ENCODE assay signal across 19 mouse cellular contexts in the genomic region with DNA sequence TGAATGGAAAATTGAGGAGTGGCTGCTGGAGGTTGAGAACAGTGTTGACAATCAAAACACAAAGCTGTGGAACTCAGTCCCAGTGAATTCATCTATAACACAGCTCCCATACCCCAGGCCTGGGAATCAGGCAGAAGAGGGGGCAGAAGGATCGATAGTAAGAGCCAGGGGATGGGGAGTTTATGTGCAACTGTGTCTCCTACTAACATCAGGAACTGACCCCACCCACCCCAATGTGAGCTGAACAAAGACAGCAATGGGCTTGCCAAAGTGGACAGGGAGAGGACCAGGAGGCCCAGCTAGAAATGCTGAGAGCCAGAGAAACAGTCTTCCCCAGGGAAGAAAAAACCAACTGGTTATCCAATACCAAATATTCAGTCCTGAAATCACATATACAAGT. TPM values are rescaled to one million over a fixed set of nuclear protein-coding genes. Genes with fewer than 3 reads are reported as not detected.
DNase-seq lines count a peak whose midpoint lies in the region; ATAC-seq and TF ChIP-seq lines count a peak whose summit lies in the region.
"Had no signal": no experiment of that assay in that cellular context is flagged by ENCODE, and none has a peak within 500 bp of the region (broad histone marks: within the 10 kb centered on the region; RNA-seq: fewer than 3 reads in every experiment).

No protein-coding gene starts in this region.

- no peak overlapping the region for H3K9ac ChIP-seq in heart, adult 2 months (ENCODE audit: low read depth, low read length)
- H3K9ac ChIP-seq in kidney, embryonic 15.5 days = no peak overlapping the region
- H3K9ac ChIP-seq: embryonic facial prominence, embryonic 12.5 days; forebrain, embryonic 15.5 days; hindbrain, embryonic 13.5 days had no signal

- H3K79me2 ChIP-seq in heart, adult 2 months (replicated peaks; ENCODE audit: control insufficient read depth, insufficient read depth, low read length) = no peaks in the 10 kb centered on the region

- no peak overlapping the region for H3K4me2 ChIP-seq in kidney, embryonic 15.5 days
- H3K4me2 ChIP-seq: embryonic facial prominence, embryonic 12.5 days; forebrain, embryonic 15.5 days; heart, embryonic 11.5 days; hindbrain, embryonic 13.5 days had no signal

- H3K4me1 ChIP-seq in heart, adult 2 months (ENCODE audit: control insufficient read depth, insufficient read depth, low read length) = peaks cover 1% of the 10 kb centered on the region
- H3K4me1 ChIP-seq in kidney, embryonic 15.5 days = peaks cover 67% of the 10 kb centered on the region
- H3K4me1 ChIP-seq: forebrain, embryonic 15.5 days had no signal

- H3K27me3 ChIP-seq in heart, adult 2 months (ENCODE audit: control insufficient read depth, insufficient read depth, low read length) = no peaks in the 10 kb centered on the region
- no peaks in the 10 kb centered on the region for H3K27me3 ChIP-seq in kidney, embryonic 15.5 days
- H3K27me3 ChIP-seq: CH12.LX; embryonic facial prominence, embryonic 12.5 days; forebrain, embryonic 15.5 days; hindbrain, embryonic 13.5 days; Patski had no signal

- H3K27ac ChIP-seq in heart, adult 2 months = 0 out of 2 replicates have a peak overlapping the region, but pooled peaks have one; percentile 15
- peak overlapping the region; percentile 37 for H3K27ac ChIP-seq in kidney, embryonic 15.5 days
- H3K27ac ChIP-seq in left cerebral cortex, adult 2 months = peak overlapping the region; percentile 22
- H3K27ac ChIP-seq: embryonic facial prominence, embryonic 12.5 days; forebrain, embryonic 15.5 days had no signal

- H3K4me3 ChIP-seq in heart, adult 2 months = no peak overlapping the region
- H3K4me3 ChIP-seq in kidney, embryonic 15.5 days (replicated peaks) = no peak overlapping the region
- no peak overlapping the region for H3K4me3 ChIP-seq in left cerebral cortex, adult 2 months
- H3K4me3 ChIP-seq: embryonic facial prominence, embryonic 12.5 days; forebrain, embryonic 15.5 days; hindbrain, embryonic 13.5 days had no signal

- DNase-seq in heart, adult 2 months = peak in 1 of 2 experiments; percentile 23
- no peak for DNase-seq in heart, adult 18-20 months
- no peak for DNase-seq in kidney, postnatal 25 days
- no peak for DNase-seq in left cerebral cortex, adult 2 months (ENCODE audit: extremely low spot score in 1 of 2, low spot score in 2 of 2)
- DNase-seq in left cerebral cortex, adult 18-20 months (ENCODE audit: low spot score in 2 of 2) = no peak
- DNase-seq: adrenal gland, postnatal 14 days; cerebellum, adult 11-12 months; cerebellum, adult 9-10 months; cerebellum, postnatal 25 days; gastrocnemius, postnatal 10 days had no signal

- TF ChIP-seq POLR2A in heart, adult 2 months (IDR thresholded peaks at IDR 0.05; ENCODE audit: insufficient read depth, low read depth, low read length) = no peak

- no peak for ATAC-seq in kidney, embryonic 15.5 days (replicated peaks; ENCODE audit: low FRiP score)
- ATAC-seq: activated CD4-positive, CD25-positive, alpha-beta regulatory T cell, adult 4 months; forebrain, embryonic 15.5 days; hindbrain, postnatal 0 days; Patski had no signal

- no peak for TF ChIP-seq CTCF in heart, adult 2 months (IDR thresholded peaks at IDR 0.05)
- TF ChIP-seq CTCF in left cerebral cortex, adult 2 months (IDR thresholded peaks at IDR 0.05) = no peak

- intact Hi-C loops in heart, adult 2 months (cut with DNase I) = no loop called here
- intact Hi-C loops in left cerebral cortex, adult 2 months (cut with DNase I) = loop anchor here (2.0 kb wide), 1 partner anchor 58 kb away; a partner anchor contains a TSS

- H3K9me3 ChIP-seq in kidney, embryonic 15.5 days (replicated peaks) = no peaks in the 10 kb centered on the region
- H3K9me3 ChIP-seq: embryonic facial prominence, embryonic 12.5 days; forebrain, embryonic 15.5 days; hindbrain, embryonic 13.5 days had no signal

- TF ChIP-seq EP300 in heart, adult 2 months (IDR thresholded peaks at IDR 0.05; ENCODE audit: insufficient read depth, low read depth, low read length) = no peak

- peaks cover 9% of the 10 kb centered on the region for H3K36me3 ChIP-seq in heart, adult 2 months (ENCODE audit: control insufficient read depth, insufficient read depth, low read length)
- H3K36me3 ChIP-seq in kidney, embryonic 15.5 days = no peaks in the 10 kb centered on the region
- H3K36me3 ChIP-seq: embryonic facial prominence, embryonic 12.5 days; forebrain, embryonic 15.5 days; hindbrain, embryonic 13.5 days had no signal

- WGBS in heart, adult 2 months = 68% methylated on average over 1 of the region's 1 CpGs
- 76% methylated on average over 1 of the region's 1 CpGs for WGBS in kidney, embryonic 15.5 days

RNA-seq across cellular contexts. Expression of a gene that starts 57.7 kb away (rescaled TPM):
- 10 to 100 TPM in 1 of 2 experiments, 1 to 10 TPM in 1; 6.0 to 13.1 TPM for total RNA-seq in heart, adult 2 months (2021)
- 3.4 and 4.7 TPM in 2 replicates for polyA plus RNA-seq in heart, adult 2 months (2012; rRNA removed)
- 10 to 100 TPM; 14.6 to 19.1 TPM for total RNA-seq in heart, adult 18-20 months (2021)
- polyA plus RNA-seq in kidney, embryonic 15.5 days (2015; fragmentation: Nextera tagmentation; extraction: Ambion mirVana) = 70.7 and 75.3 TPM in 2 replicates
- 10 to 100 TPM; 85.2 to 86.5 TPM for total RNA-seq in left cerebral cortex, adult 2 months (2021)
- 10 to 100 TPM; 77.7 to 89.3 TPM for total RNA-seq in left cerebral cortex, adult 18-20 months (2021)
